Mouse (Mus musculus) olfactory bulb, adult 2 months (tissue): ENCODE data around the gene Galnt17. TPM values are rescaled to one million over a fixed set of nuclear protein-coding genes. Genes with fewer than 3 reads are reported as not detected.

Experiments
- H3K27ac ChIP-seq: fragments of 200-500 bp; 2 replicates; pipeline ENCODE4 v1.5.1; 2012; ENCODE audit warnings: low read depth, low read length; ENCODE audit not compliant: insufficient read depth
- H3K4me1 ChIP-seq: fragments of 200-500 bp; 2 replicates; pipeline ENCODE4 v1.6.1; 2012; ENCODE audit warnings: low read length; ENCODE audit not compliant: control insufficient read depth, insufficient read depth
- H3K4me3 ChIP-seq: fragments of 200-500 bp; 2 replicates; pipeline ENCODE4 v1.5.1; 2012; ENCODE audit warnings: mild to moderate bottlenecking, low read depth, low read length, moderate library complexity; ENCODE audit not compliant: insufficient read depth
- CTCF ChIP-seq: fragments of 200-500 bp; IDR thresholded peaks from 2 replicates; pipeline ENCODE4 v1.5.1; 2012; ENCODE audit warnings: low read depth, mild to moderate bottlenecking, low read length, moderate library complexity; ENCODE audit not compliant: insufficient read depth
- POLR2A ChIP-seq: fragments of 200-500 bp; IDR thresholded peaks from 2 replicates; pipeline ENCODE4 v1.6.1; 2012; ENCODE audit warnings: mild to moderate bottlenecking, low read depth, low read length, moderate library complexity; ENCODE audit not compliant: insufficient read depth
- WGBS: fragments of 180-500 bp; shearing (Covaris S2); methylation state at CpG from one replicate; pipeline ENCODE4 v1.1.7; 2018; 5-methylcytosine and 5-hydroxymethylcytosine counted together
- polyA plus RNA-seq: library from polyadenylated mRNA; stranded (reverse); fragments of >200 nt; gene quantifications from 2 replicates; pipeline ENCODE4 v1.2.4, GENCODE M21; 2012; ENCODE audit warnings: low replicate concordance; ENCODE audit not compliant: missing spikeins, insufficient read depth, insufficient read length

Gene Galnt17
- polyA plus RNA-seq, 1 experiment, result not detected

DNA sequence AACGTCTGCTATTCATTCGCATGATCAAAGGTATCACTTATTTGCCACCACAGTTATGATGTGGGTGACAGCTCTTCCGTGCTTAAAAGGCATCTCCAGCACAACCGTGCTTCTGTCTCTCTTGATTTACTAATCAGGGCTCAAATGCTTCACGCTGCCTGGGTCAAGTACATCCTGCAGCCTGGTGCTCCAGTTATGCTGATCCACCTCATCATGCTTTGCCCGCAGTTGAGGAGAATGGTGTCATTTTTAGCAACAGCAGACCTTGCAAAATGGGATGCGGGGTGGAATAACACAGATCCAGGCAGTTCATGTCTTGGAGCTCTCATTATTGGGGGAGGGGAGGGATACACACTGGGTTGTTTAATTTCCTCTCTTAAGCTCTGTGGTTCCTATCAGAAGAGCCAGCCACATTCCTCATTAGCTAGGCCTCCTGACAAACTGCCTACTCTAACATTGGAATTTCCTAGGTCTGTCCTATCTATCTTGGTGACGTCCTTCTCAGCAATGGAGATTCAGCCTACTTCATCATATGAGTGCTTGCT, 187.9 kb downstream of the Galnt17 start:
- no peak for TF ChIP-seq POLR2A
- no peak for TF ChIP-seq CTCF
- 86% methylated on average over 8 of the region's 8 CpGs for WGBS

DNA sequence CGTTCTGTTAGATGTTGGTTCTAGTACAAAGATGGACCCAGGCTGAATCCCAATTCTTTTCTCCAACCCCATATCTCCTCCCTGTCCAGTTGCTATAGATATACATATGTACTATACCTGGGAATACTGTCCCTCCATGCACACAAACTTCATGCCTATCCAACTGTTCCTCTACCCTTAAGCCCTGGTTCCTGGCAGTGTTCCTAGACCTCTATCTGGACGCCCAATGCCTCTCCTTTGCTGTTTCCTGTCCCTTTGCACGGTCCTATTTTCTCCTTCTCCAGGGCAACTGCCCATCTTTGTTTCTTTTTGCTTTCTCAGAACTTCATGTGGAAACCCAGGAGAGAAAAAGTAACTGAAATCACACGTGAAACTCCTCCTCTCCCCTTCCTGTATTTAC, 188.4 kb downstream of the Galnt17 start:
- 80% methylated on average over 4 of the region's 4 CpGs for WGBS
- Histone ChIP-seq H3K4me1 (peaks cover 4% of the 10 kb centered on the region; the same call in 1 of the 2 replicates), H3K27ac (no peak overlapping the region), H3K4me3 (no peak overlapping the region)
- TF ChIP-seq POLR2A (no peak), CTCF (no peak)

More for the DNA sequence above, 187.9 kb downstream of the Galnt17 start:
- Histone ChIP-seq H3K4me3 (no peak overlapping the region), H3K27ac (no peak overlapping the region), H3K4me1 (peaks cover 4% of the 10 kb centered on the region; the same call in 1 of the 2 replicates)

DNA sequence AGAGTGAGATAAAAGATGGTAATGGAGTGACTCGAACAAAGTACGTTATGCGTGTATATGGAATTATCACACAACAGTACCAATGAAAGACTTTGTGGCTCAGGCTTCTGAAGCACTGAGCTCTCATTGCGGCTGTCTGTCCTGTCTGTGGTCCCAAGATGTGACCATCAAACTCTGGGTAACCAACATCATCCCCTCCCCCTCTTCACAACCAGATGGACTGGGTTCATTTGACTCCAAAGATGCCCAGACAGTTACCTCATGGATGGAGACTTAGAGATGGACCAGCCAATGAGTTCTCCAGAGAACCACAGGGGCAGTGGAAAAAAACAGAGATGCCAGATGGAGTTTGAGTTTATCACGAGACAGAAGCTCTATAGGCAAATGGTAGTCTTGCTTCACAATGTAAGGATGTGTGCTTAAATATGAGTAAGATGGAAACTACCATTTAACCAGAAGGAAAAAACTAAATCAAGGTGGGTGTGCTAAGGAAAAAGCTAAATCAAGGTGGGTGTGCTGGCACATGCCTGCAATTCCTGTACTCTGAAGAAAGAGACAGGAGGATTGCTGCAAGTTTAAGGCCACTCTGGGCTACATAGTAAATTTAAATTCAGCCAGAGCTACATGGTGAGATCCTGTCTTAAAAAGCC, 190.8 kb downstream of the Galnt17 start:
- Histone ChIP-seq H3K4me3 (no peak overlapping the region), H3K4me1 (peaks cover 6% of the 10 kb centered on the region), H3K27ac (no peak overlapping the region)
- WGBS, result 92% methylated on average over 5 of the region's 5 CpGs
- TF ChIP-seq CTCF (no peak), POLR2A (no peak)

DNA sequence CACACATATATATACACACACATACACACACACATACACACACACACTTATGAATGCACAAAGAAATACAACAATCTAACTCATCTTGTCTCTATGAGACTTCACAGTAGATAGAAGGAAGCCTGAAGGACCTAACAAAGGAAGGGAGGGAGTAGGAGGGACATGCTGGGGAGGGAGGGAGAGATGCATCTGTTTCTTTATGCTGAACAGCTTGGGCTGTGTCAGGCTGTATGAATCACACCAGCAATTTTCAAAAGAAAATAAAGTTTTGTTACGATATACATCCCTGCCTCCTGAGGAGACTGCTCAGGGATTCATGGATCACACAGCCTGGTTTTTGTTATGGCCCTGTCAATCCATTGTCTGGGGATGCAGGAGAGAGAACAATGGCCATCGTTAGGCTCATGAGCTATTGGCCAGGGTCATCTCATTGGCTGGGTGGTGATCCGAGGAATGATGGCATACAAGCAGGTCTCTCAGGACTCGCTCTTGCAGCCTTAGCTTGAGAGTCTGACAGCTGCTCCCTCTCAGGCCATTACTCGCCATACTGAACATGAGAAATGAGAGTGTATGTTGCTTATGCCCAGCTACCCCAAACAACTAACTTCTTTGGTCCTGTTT, 194.3 kb downstream of the Galnt17 start:
- TF ChIP-seq POLR2A (no peak), CTCF (no peak)

DNA sequence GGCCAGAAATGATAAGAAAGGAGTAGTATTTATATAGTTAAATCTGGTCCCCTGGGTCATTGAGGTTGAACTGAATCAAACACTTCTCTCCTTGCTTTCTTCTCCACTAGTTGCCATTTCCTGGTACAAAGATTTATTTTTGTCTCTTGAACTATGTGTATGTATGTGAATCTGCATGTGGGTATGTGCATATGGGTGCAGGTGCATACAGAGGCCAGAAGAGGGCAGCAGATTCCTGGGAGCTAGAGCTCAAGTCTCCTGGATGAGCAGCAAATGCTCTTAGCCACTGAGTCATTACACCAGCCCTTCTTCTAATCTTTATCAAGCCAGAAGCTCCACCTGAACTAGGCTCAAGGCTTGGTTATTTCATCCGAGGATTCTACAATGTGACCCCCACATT, 201.1 kb downstream of the Galnt17 start:
- WGBS, result 89% methylated on average over 1 of the region's 1 CpGs
- H3K4me3 ChIP-seq, result no peak overlapping the region
- TF ChIP-seq CTCF (no peak), POLR2A (no peak)
- no peaks in the 10 kb centered on the region for H3K4me1 ChIP-seq
- H3K27ac ChIP-seq, result no peak overlapping the region

More for the DNA sequence above, 194.3 kb downstream of the Galnt17 start:
- Histone ChIP-seq H3K4me3 (no peak overlapping the region), H3K4me1 (peaks cover 2% of the 10 kb centered on the region; the same call in 1 of the 2 replicates), H3K27ac (no peak overlapping the region)
- 54% methylated on average over 5 of the region's 5 CpGs for WGBS

DNA sequence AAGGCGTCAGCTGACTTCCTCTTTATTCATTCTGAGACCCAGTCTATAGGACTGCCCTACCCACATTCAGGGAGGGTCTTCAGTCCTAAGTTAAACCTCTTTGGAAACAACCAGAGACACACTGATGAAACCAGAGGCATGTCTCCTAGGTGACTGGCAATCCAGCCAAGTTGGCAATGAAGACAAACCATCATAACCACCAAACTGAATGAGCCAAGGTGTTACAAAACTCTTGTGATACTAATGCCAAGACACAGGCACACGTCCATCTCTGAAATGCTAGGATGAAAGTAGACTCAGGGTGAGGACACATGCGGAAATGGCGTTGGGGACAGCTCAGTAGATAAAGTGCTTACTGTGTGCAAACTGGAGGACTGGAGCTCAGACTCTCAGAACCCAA, 211.5 kb downstream of the Galnt17 start:
- Histone ChIP-seq H3K4me1 (no peaks in the 10 kb centered on the region), H3K27ac (no peak overlapping the region), H3K4me3 (no peak overlapping the region)
- 96% methylated on average over 4 of the region's 4 CpGs for WGBS
- TF ChIP-seq CTCF (no peak), POLR2A (no peak)

DNA sequence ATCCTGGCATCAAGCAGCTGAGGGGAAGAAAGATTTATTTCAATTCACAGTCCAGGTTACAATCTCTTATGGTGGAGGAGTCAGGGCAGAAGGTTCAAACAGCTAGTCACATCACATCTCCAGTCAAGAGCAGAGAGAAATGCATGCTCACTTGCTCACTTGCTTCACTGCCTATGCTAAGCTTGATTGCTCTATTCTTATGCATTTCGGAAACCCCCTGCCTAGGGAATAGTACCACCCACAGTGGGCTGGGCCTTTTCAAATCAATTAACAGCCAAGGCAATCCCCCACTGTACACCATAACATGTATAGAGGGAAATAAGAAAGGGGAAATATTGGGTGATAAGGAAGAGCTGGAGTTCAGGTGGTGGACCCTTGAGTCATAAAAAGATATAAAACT, 212.7 kb downstream of the Galnt17 start:
- Histone ChIP-seq H3K4me3 (no peak overlapping the region), H3K4me1 (no peaks in the 10 kb centered on the region), H3K27ac (no peak overlapping the region)
- TF ChIP-seq POLR2A, result no peak
- no peak for TF ChIP-seq CTCF
- 94% methylated on average over 1 of the region's 1 CpGs for WGBS

DNA sequence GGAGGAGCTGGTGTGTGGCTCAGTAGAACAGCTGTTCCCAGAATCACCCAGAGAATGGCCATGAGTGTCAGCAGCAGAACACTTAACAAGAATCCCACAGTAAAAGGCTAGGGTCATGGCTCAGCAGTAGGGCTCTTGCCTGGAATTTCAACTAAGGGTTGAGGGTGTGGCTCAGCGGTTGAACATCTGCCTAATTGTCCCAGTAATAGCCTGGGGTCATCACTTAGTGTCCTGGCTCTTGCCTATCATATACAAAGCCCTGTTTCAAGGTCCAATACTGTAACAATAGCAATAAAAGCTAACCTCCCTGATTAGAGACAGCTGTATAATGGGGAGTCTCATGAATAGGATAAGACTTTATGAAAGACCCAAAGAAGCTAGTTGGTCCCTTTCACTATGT, 213.5 kb downstream of the Galnt17 start:
- TF ChIP-seq CTCF (no peak), POLR2A (no peak)
- H3K27ac ChIP-seq, result no peak overlapping the region
- WGBS, result 86% methylated on average over 1 of the region's 1 CpGs
- no peak overlapping the region for H3K4me3 ChIP-seq
- H3K4me1 ChIP-seq, result peaks cover 3% of the 10 kb centered on the region; the same call in 1 of the 2 replicates

DNA sequence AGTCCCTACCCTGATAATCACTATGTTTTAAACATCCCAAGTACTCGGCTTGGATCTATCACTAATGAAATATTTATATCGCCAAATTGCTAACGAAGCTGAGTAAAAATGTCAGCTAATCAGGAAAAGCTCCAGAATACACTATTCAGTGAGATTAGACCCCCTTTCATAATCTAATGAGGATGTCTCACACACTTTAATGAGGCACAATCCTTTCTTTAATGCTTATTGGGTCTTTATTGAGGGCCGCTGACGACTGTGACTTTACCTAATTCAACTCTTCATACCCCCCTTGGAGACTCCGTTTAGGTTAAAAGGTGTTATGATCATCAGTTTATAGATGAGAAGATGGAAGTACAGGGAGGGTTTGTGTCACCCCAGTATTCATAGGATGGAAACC, 214.2 kb downstream of the Galnt17 start:
- TF ChIP-seq POLR2A, result no peak
- no peak for TF ChIP-seq CTCF
- WGBS, result 55% methylated on average over 6 of the region's 6 CpGs
- Histone ChIP-seq H3K4me1 (peaks cover 4% of the 10 kb centered on the region; the same call in 1 of the 2 replicates), H3K27ac (no peak overlapping the region), H3K4me3 (no peak overlapping the region)

DNA sequence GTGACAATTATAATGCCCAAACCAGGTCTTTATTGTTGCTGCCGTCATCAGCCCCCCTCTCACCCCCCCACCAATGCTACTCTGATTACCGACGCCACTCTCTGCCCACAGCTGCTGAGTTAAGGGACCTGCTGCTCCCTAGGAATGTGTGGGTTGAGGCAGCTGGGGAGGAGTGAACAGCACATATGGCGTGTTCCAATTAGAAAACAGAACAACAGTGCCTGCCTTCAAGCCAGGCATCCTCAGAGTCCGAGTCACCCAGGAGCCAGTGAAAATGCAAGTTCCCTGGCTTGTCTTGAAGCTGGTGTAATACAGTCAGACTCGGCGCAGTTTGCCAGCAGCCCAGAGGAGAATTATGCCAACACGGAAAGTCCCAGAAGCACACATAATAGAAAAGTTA, 218.4 kb downstream of the Galnt17 start:
- H3K27ac ChIP-seq, result no peak overlapping the region
- peaks cover 4% of the 10 kb centered on the region; the same call in 1 of the 2 replicates for H3K4me1 ChIP-seq
- H3K4me3 ChIP-seq, result no peak overlapping the region
- WGBS, result 40% methylated on average over 8 of the region's 8 CpGs
- TF ChIP-seq POLR2A (no peak), CTCF (no peak)
